Mouse (Mus musculus) common myeloid progenitor, adult 5-6 weeks (primary cell): Measurements from ENCODE around the gene Palm3. TPM values are rescaled to one million over a fixed set of nuclear protein-coding genes. Genes with fewer than 3 reads are reported as not detected.
"Not testable (repeated sequence)": the region's sequence is repeated elsewhere in the genome, so short reads cannot be mapped to it uniquely, and the experiment has no call there.

ENCODE experiments used
- ATAC-seq: replicated peaks from 2 replicates; pipeline ENCODE4 v1.8.0; 2016; ENCODE audit warnings: low read depth, mild to moderate bottlenecking, moderate TSS enrichment, inconsistent platforms; ENCODE audit not compliant: poor library complexity, severe bottlenecking
- total RNA-seq: library from RNA; stranded (forward); fragments of 200-1000, 187-1606 nt; gene quantifications from 2 replicates; pipeline ENCODE4 v1.2.3, GENCODE M21; 2017

The Palm3 gene
- total RNA-seq, 1 experiment from 2014 or later = not detected

- ATAC-seq = peak; percentile 63
Observed at GRCm38 (mm10) chr8:83996567-83997505, 24.4 kb upstream of the Palm3 start.

- ATAC-seq = no peak
Observed at GRCm38 (mm10) chr8:83997511-83998141, 23.6 kb upstream of the Palm3 start, which contains the start of gene Samd1. Samd1 (plus strand) TSS chr8:83997672.

GRCm38 (mm10) chr8:83998231-83999056 is 22.8 kb upstream of the Palm3 start:
- ATAC-seq = 0 out of 2 replicates have a peak, but pooled peaks have one; percentile 36

GRCm38 (mm10) chr8:83999057-83999705 is 22.1 kb upstream of the Palm3 start:
- ATAC-seq = no peak

- no peak for ATAC-seq
Observed at GRCm38 (mm10) chr8:83999825-84000224, 21.4 kb upstream of the Palm3 start.

GRCm38 (mm10) chr8:84001281-84002000 is 19.8 kb upstream of the Palm3 start, which contains the start of gene 1700067K01Rik:
1700067K01Rik (plus strand) TSS chr8:84001502.
- no peak for ATAC-seq

GRCm38 (mm10) chr8:84002957-84003611 is 18.2 kb upstream of the Palm3 start:
- ATAC-seq = no peak

GRCm38 (mm10) chr8:84003612-84004246 is 17.5 kb upstream of the Palm3 start:
- no peak for ATAC-seq

GRCm38 (mm10) chr8:84004533-84005201 is 16.6 kb upstream of the Palm3 start:
- ATAC-seq = peak; percentile 98

- ATAC-seq = not testable (repeated sequence)
Observed at GRCm38 (mm10) chr8:84005502-84005901, 15.8 kb upstream of the Palm3 start.

- ATAC-seq = no peak
Observed at GRCm38 (mm10) chr8:84008362-84008761, 12.9 kb upstream of the Palm3 start.

GRCm38 (mm10) chr8:84009876-84010275 is 11.4 kb upstream of the Palm3 start:
- peak; percentile 75 for ATAC-seq

- ATAC-seq = peak; percentile 27; the same call in 1 of the 2 replicates
Observed at GRCm38 (mm10) chr8:84010625-84011611, 10.4 kb upstream of the Palm3 start.

- peak; percentile 27; the same call in 1 of the 2 replicates for ATAC-seq
Observed at GRCm38 (mm10) chr8:84011705-84012498, 9.4 kb upstream of the Palm3 start, which contains the start of gene 2210011C24Rik. 2210011C24Rik (minus strand) TSS chr8:84012171.

GRCm38 (mm10) chr8:84012499-84013165 is 8.6 kb upstream of the Palm3 start:
- ATAC-seq = peak; percentile 11; the same call in 1 of the 2 replicates
